Mouse (Mus musculus) kidney, adult 2 months (tissue): Measurements from ENCODE around the gene Sf3b5.

Experiments
- CTCF ChIP-seq: fragments of 200-500 bp; conservative IDR thresholded peaks from 2 replicates; pipeline ENCODE4 v1.5.1; 2011; ENCODE audit warnings: low read depth, mild to moderate bottlenecking, control low read depth, low read length, moderate library complexity, mixed read lengths; ENCODE audit not compliant: insufficient read depth, insufficient read length
- POLR2A ChIP-seq: fragments of 200-500 bp; IDR thresholded peaks from one replicate; pipeline ENCODE4 v1.6.1; 2011; ENCODE audit warnings: low read depth, low read length, control low read depth

- peak; percentile 41 for TF ChIP-seq CTCF
- TF ChIP-seq POLR2A, result no peak
Measured at GRCm38 (mm10) chr10:13016573-13016972, 11.4 kb downstream of the Sf3b5 start.
